Mouse (Mus musculus) heart, adult 8-10 months (tissue): ENCODE measurements around the gene F2rl1. TPM values are rescaled to one million over a fixed set of nuclear protein-coding genes. Genes with fewer than 3 reads are reported as not detected.

ENCODE experiments used
- DNase-seq: peaks from one replicate; pipeline ENCODE4 v3.0.0; 2022; ENCODE audit warnings: low spot score
- total RNA-seq, 4 experiments: library from RNA; stranded (reverse); gene quantifications; 2 replicates each; pipeline ENCODE4 v1.2.4; 2022

F2rl1 gene
- total RNA-seq, 4 experiments from 2014 or later, result 0.31 to 0.72 (median 0.66) TPM

DNA sequence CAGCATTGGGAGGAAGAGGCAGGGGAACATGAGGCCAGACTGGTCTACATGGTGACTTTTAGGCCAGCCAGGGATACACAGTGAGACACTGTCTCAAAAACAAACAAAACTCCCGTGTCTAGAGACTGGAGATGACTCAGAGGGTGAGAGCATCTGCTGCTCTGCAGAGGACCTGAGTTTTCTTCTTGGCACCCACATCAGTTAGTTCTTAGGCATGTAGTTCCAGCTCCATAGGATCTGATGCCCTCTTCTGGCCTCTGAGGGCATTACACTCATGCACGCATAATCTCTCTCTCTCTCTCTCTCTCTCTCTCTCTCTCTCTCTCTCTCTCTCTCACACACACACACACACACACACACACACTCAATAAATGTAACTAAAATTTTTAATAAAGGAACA, 54.1 kb downstream of the F2rl1 start:
- no peak for DNase-seq

Other genes starting within 250 kb of the F2rl1 start
- 10 to 100 TPM; 11.7 to 16.0 (median 14.4) TPM for gene Zbed3, start 201.6 kb downstream of the F2rl1 start, total RNA-seq
- 10 to 100 TPM; 21.2 to 26.1 (median 23.6) TPM for gene Aggf1, start 149.9 kb downstream of the F2rl1 start, total RNA-seq
- not detected for gene Crhbp, start 80.3 kb downstream of the F2rl1 start, total RNA-seq
- not detected for gene S100z, start 46.5 kb downstream of the F2rl1 start, total RNA-seq
- 10 to 100 TPM; 19.6 to 24.5 (median 21.5) TPM for gene F2r, start 93.3 kb upstream of the F2rl1 start, total RNA-seq
- under 1 TPM in 2 of 4 experiments, not detected in 2; 0.19 to 0.32 TPM for gene F2rl2, start 171.6 kb upstream of the F2rl1 start, total RNA-seq